Mouse (Mus musculus) limb, embryonic 14.5 days (tissue): ENCODE measurements around the gene Ecm1. TPM values are rescaled to one million over a fixed set of nuclear protein-coding genes. Genes with fewer than 3 reads are reported as not detected.
A peak's percentile ranks its signal among the peaks of the same experiment; 100 is the strongest.

Source experiments
- ATAC-seq: fragments of 200-750 bp; cut with Nextera tagmentation; 2 replicates; pipeline ENCODE4 v1.8.0; 2017; ENCODE audit warnings: low read depth, moderate number of reproducible peaks, moderate TSS enrichment; ENCODE audit not compliant: low FRiP score
- DNase-seq: peaks from one replicate; pipeline ENCODE4 v3.0.0-alpha.2; 2015; ENCODE audit warnings: low spot score
- H3K27ac ChIP-seq: fragments of 300-500 bp; sonication (generic); replicated peaks from 2 replicates; pipeline ENCODE4 v1.5.1; 2014; ENCODE audit warnings: low read depth, mild to moderate bottlenecking, low read length, moderate library complexity, mixed read lengths
- H3K27me3 ChIP-seq: fragments of 300-500 bp; sonication (generic); 2 replicates; pipeline ENCODE4 v1.6.1; 2014; ENCODE audit warnings: low read length, mixed read lengths; ENCODE audit not compliant: control insufficient read depth, insufficient read depth
- H3K36me3 ChIP-seq: fragments of 300-500 bp; sonication (generic); 2 replicates; pipeline ENCODE4 v1.6.1; 2014; ENCODE audit warnings: mild to moderate bottlenecking, low read length, moderate library complexity, mixed read lengths; ENCODE audit not compliant: control insufficient read depth, insufficient read depth
- H3K4me1 ChIP-seq: fragments of 300-500 bp; sonication (generic); 2 replicates; pipeline ENCODE4 v1.6.1; 2014; ENCODE audit warnings: antibody characterized with exemption, low read length, mixed read lengths; ENCODE audit not compliant: control insufficient read depth, insufficient read depth
- H3K4me2 ChIP-seq: fragments of 300-500 bp; sonication (generic); replicated peaks from 2 replicates; pipeline ENCODE4 v1.6.1; 2014; ENCODE audit warnings: low read depth, mild to moderate bottlenecking, low read length, moderate library complexity; ENCODE audit not compliant: severe bottlenecking
- H3K4me3 ChIP-seq: fragments of 300-500 bp; sonication (generic); replicated peaks from 2 replicates; pipeline ENCODE4 v1.5.1; 2014; ENCODE audit warnings: low read length
- H3K9ac ChIP-seq: fragments of 300-500 bp; sonication (generic); 2 replicates; pipeline ENCODE4 v1.6.1; 2014; ENCODE audit warnings: mild to moderate bottlenecking, low read depth, low read length, moderate library complexity; ENCODE audit not compliant: severe bottlenecking
- H3K9me3 ChIP-seq: fragments of 300-500 bp; sonication (generic); 2 replicates; pipeline ENCODE4 v1.6.1; 2016; ENCODE audit warnings: low read length; ENCODE audit not compliant: control insufficient read depth
- POLR2A ChIP-seq: fragments of 200-500 bp; IDR thresholded peaks from 2 replicates; pipeline ENCODE4 v1.8.0; 2012; ENCODE audit warnings: inconsistent platforms, mild to moderate bottlenecking, moderate library complexity, borderline replicate concordance; ENCODE audit not compliant: insufficient read depth, insufficient read length; ENCODE audit errors: extremely low read depth
- WGBS: fragments of 180-500 bp; shearing (Covaris S2); extraction: QIAGEN DNeasy Blood & Tissue Kit; methylation state at CpG from one replicate; pipeline ENCODE4 v1.1.7; 2014; 5-methylcytosine and 5-hydroxymethylcytosine counted together
- polyA plus RNA-seq, 2 experiments: library from polyadenylated mRNA; depleted of rRNA in 1 of 2; stranded (reverse) in 1 of 2; unstranded in 1 of 2; fragments of >200 nt; fragmentation: Nextera tagmentation in 1 of 2; extraction: Ambion mirVana in 1 of 2; gene quantifications; 2 replicates each; pipeline versions ENCODE4 v1.2.1 to v1.2.3; 2012 to 2014

Ecm1 gene
- polyA plus RNA-seq, 2 experiments: 11.8 to 16.2 TPM

GRCm38 (mm10) chr3:95689940-95690339 is 49.4 kb downstream of the Ecm1 start:
- no peak for ATAC-seq
- H3K27me3 ChIP-seq: no peaks in the 10 kb centered on the region

DNA sequence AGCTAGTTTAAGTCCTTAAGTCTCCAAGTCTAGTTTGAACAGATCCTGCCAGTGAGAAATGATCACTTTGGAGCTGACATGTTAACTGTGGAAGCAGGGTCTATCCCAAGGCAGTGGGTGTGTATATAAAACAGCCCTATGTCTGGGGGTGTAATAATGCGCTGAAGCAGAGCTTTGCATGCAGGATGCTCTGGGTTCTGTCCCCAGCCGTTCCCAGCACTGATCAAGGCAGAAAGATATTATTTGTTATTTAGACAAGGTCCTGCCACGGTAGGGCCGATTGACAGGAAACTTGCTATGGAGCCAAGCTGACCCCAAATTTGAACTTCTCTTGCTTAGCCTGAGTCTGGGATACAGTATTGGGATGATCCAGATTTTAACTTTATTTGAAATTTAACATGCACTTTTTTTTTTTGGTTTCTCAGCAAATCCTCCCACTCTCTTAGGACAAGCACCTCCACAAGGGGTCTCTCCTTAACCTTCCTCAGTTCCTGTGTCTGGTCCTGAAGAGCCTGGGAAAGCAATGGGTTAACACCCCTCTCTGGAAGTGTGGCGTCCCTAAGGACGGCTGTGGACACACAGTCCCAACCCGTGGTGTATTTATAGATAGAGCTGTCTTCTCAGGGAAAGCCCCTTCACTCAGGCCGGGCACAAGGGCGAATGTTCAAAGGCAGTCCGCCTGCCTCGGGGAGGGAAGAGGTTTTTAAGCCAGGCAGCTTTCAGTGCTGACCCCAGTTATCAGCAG is 50.0 kb downstream of the Ecm1 start:
- ATAC-seq (no peak), DNase-seq (peak; percentile 18)
- Histone ChIP-seq H3K4me1 (peaks cover 27% of the 10 kb centered on the region), H3K4me3 (no peak overlapping the region), H3K9me3 (no peaks in the 10 kb centered on the region), H3K27me3 (no peaks in the 10 kb centered on the region), H3K9ac (no peak overlapping the region), H3K36me3 (no peaks in the 10 kb centered on the region), H3K27ac (no peak overlapping the region), H3K4me2 (no peak overlapping the region)
- WGBS: 34% methylated on average over 11 of the region's 11 CpGs
- no peak for TF ChIP-seq POLR2A

More at GRCm38 (mm10) chr3:95689940-95690339, 49.4 kb downstream of the Ecm1 start:
- Histone ChIP-seq H3K36me3 (no peaks in the 10 kb centered on the region), H3K9ac (no peak overlapping the region), H3K4me3 (no peak overlapping the region), H3K4me1 (peaks cover 28% of the 10 kb centered on the region), H3K4me2 (no peak overlapping the region), H3K9me3 (no peaks in the 10 kb centered on the region), H3K27ac (no peak overlapping the region)
- no peak for TF ChIP-seq POLR2A
- no peak for DNase-seq
- 47% methylated on average over 2 of the region's 2 CpGs for WGBS

GRCm38 (mm10) chr3:95687524-95688421 is 51.6 kb downstream of the Ecm1 start, which contains the start of gene Adamtsl4:
TSS of gene Adamtsl4 (minus strand) at chr3:95687917.
- 4% methylated on average over 39 of the region's 50 CpGs for WGBS
- H3K9me3 ChIP-seq: no peaks in the 10 kb centered on the region
- peak within 1 kb of the TSS; percentile 72 for H3K27ac ChIP-seq
- TF ChIP-seq POLR2A: no peak
- H3K27me3 ChIP-seq: no peaks in the 10 kb centered on the region
- ATAC-seq (peak; percentile 81), DNase-seq (peak; percentile 90)
- H3K4me2 ChIP-seq: peak within 1 kb of the TSS; percentile 86
- peak within 1 kb of the TSS; percentile 48 for H3K4me3 ChIP-seq
- peaks cover 27% of the 10 kb centered on the region for H3K4me1 ChIP-seq
- peak within 1 kb of the TSS; percentile 62 for H3K9ac ChIP-seq
- no peaks in the 10 kb centered on the region for H3K36me3 ChIP-seq

DNA sequence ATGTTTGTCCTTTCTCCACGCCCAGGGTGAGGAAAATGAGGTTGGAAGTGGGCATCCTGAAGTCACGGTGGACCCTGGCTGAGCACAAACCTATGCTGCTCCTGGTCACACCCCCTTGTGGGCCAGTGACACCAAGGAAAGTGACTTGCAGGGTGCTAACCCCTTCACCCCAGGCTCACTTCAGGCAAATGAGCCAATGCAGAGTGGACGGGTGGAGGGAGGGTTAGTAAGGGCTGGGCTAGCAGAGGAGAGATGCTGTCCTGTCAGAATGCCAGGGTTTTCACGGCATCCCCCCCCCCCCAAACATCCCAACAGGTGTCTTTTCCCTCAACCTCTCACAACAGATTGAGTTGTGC is 52.2 kb downstream of the Ecm1 start:
- Histone ChIP-seq H3K9ac (peak overlapping the region; percentile 62), H3K4me2 (peak overlapping the region; percentile 86), H3K27ac (peak overlapping the region; percentile 26; the same call in 1 of the 2 replicates), H3K4me3 (peak overlapping the region; percentile 48), H3K9me3 (no peaks in the 10 kb centered on the region), H3K36me3 (no peaks in the 10 kb centered on the region), H3K4me1 (peaks cover 27% of the 10 kb centered on the region), H3K27me3 (no peaks in the 10 kb centered on the region)
- ATAC-seq (no peak; the same call in 1 of the 2 replicates), DNase-seq (no peak)
- no peak for TF ChIP-seq POLR2A
- 15% methylated on average over 4 of the region's 4 CpGs for WGBS

DNA sequence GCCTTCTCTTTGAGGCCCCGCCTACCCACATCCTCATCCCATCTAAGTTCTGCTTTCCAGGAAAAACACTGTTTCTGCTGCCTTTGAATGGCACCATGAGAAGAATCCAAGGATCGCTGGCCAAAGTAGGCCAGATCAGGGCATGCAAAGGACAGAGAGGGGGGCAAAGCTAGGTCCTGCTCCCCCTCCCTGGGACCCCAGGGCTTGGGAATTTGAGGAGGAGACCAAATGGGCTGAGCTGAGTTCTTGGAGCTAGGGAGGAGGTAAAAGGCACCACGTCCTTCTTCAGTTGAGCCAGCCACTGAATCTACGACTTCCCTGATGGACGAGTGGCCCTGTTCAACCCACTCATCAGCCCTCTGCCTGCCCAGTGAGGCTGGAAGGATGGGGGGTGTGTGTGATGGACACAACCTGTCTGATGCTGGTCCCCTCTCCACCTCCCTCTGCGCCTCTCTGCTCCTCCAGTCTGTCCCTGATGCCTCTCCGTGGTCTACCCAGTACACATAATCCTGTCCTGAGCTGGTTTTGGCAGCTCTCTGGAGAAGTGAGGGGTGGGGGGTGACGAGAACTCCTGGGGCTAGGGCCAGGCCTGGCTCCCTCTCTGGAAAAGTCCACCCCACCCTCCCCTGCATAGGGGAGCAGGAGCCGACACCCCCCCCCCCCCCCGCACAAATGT is 52.7 kb downstream of the Ecm1 start:
- no peaks in the 10 kb centered on the region for H3K27me3 ChIP-seq
- 0 out of 2 replicates have a peak overlapping the region, but pooled peaks have one; percentile 26 for H3K27ac ChIP-seq
- H3K9ac ChIP-seq: no peak overlapping the region
- no peak overlapping the region; the same call in 1 of the 2 replicates for H3K4me3 ChIP-seq
- no peaks in the 10 kb centered on the region for H3K36me3 ChIP-seq
- ATAC-seq (no peak), DNase-seq (no peak)
- H3K4me1 ChIP-seq: peaks cover 28% of the 10 kb centered on the region
- no peak for TF ChIP-seq POLR2A
- no peaks in the 10 kb centered on the region for H3K9me3 ChIP-seq
- 43% methylated on average over 9 of the region's 10 CpGs for WGBS
- peak overlapping the region; percentile 86 for H3K4me2 ChIP-seq
